Mouse (Mus musculus) heart, embryonic 13.5 days (tissue): ENCODE measurements around the gene Fam81a. TPM values are rescaled to one million over a fixed set of nuclear protein-coding genes. Genes with fewer than 3 reads are reported as not detected.

ENCODE experiments used
- ATAC-seq: fragments of 200-750 bp; cut with Nextera tagmentation; 2 replicates; pipeline ENCODE4 v1.8.0; 2017; ENCODE audit warnings: moderate TSS enrichment; ENCODE audit not compliant: insufficient number of reproducible peaks, low FRiP score, low TSS enrichment; ENCODE audit errors: extremely low read depth
- H3K27ac ChIP-seq: fragments of 300-500 bp; sonication (generic); replicated peaks from 2 replicates; pipeline ENCODE4 v1.5.1; 2015; ENCODE audit warnings: moderate library complexity, mild to moderate bottlenecking, inconsistent platforms
- H3K27me3 ChIP-seq: fragments of 300-500 bp; sonication (generic); replicated peaks from 2 replicates; pipeline ENCODE4 v1.6.1; 2015; ENCODE audit warnings: mild to moderate bottlenecking, inconsistent platforms
- H3K36me3 ChIP-seq: fragments of 300-500 bp; sonication (generic); 2 replicates; pipeline ENCODE4 v1.6.1; 2015; ENCODE audit warnings: mild to moderate bottlenecking, inconsistent platforms
- H3K4me1 ChIP-seq: fragments of 300-500 bp; sonication (generic); 2 replicates; pipeline ENCODE4 v1.6.1; 2015; ENCODE audit warnings: inconsistent platforms
- H3K4me2 ChIP-seq: fragments of 300-500 bp; sonication (generic); 2 replicates; pipeline ENCODE4 v1.6.1; 2015; ENCODE audit warnings: inconsistent platforms, mild to moderate bottlenecking, moderate library complexity
- H3K4me3 ChIP-seq: fragments of 300-500 bp; sonication (generic); 2 replicates; pipeline ENCODE4 v1.5.1; 2015; ENCODE audit warnings: moderate library complexity, mild to moderate bottlenecking, inconsistent platforms
- H3K9ac ChIP-seq: fragments of 300-500 bp; sonication (generic); 2 replicates; pipeline ENCODE4 v1.6.1; 2015; ENCODE audit warnings: inconsistent platforms, mild to moderate bottlenecking, moderate library complexity
- H3K9me3 ChIP-seq: fragments of 300-500 bp; sonication (generic); 2 replicates; pipeline ENCODE4 v1.6.1; 2016; ENCODE audit warnings: inconsistent platforms
- WGBS: fragments of 180-500 bp; shearing (Covaris S2); methylation state at CpG from one replicate; pipeline ENCODE4 v1.1.7; 2015; ENCODE audit warnings: mixed read lengths; 5-methylcytosine and 5-hydroxymethylcytosine counted together
- polyA plus RNA-seq: library from polyadenylated mRNA; unstranded; fragments of >200 nt; fragmentation: Nextera tagmentation; extraction: Ambion mirVana; gene quantifications from 2 replicates; pipeline ENCODE4 v1.2.1, GENCODE M21; 2015

Fam81a gene
- polyA plus RNA-seq, 1 experiment from 2014 or later, result 30.2 TPM

GRCm38 (mm10) chr9:70140871-70141796, 1.2 kb downstream of the Fam81a start:
- peak overlapping the region; percentile 94 for H3K4me2 ChIP-seq
- H3K27ac ChIP-seq, result peak overlapping the region; percentile 64
- peak; percentile 75; the same call in 1 of the 2 replicates for ATAC-seq
- H3K4me3 ChIP-seq, result peak overlapping the region; percentile 77
- peaks cover 30% of the 10 kb centered on the region for H3K4me1 ChIP-seq
- H3K9me3 ChIP-seq, result no peaks in the 10 kb centered on the region
- peak overlapping the region; percentile 86 for H3K9ac ChIP-seq
- H3K27me3 ChIP-seq, result peaks cover 16% of the 10 kb centered on the region
- WGBS, result under 1% methylated on average over 87 of the region's 87 CpGs
- H3K36me3 ChIP-seq, result no peaks in the 10 kb centered on the region

- H3K27ac ChIP-seq, result peak overlapping the region; percentile 64
- 48% methylated on average over 4 of the region's 4 CpGs for WGBS
Measured at GRCm38 (mm10) chr9:70140340-70140739, 2.0 kb downstream of the Fam81a start.

GRCm38 (mm10) chr9:70139331-70139885, 3.0 kb downstream of the Fam81a start:
- 0 out of 2 replicates have a peak overlapping the region, but pooled peaks have one; percentile 77 for H3K4me3 ChIP-seq
- peak overlapping the region; percentile 65 for H3K27ac ChIP-seq
- no peaks in the 10 kb centered on the region for H3K36me3 ChIP-seq
- ATAC-seq, result no peak
- H3K4me1 ChIP-seq, result peaks cover 30% of the 10 kb centered on the region
- no peaks in the 10 kb centered on the region for H3K9me3 ChIP-seq
- 34% methylated on average over 7 of the region's 7 CpGs for WGBS
- H3K9ac ChIP-seq, result 0 out of 2 replicates have a peak overlapping the region, but pooled peaks have one; percentile 11
- H3K27me3 ChIP-seq, result peaks cover 16% of the 10 kb centered on the region
- peak overlapping the region; percentile 94 for H3K4me2 ChIP-seq

More at GRCm38 (mm10) chr9:70140340-70140739, 2.0 kb downstream of the Fam81a start:
- peaks cover 30% of the 10 kb centered on the region for H3K4me1 ChIP-seq
- no peaks in the 10 kb centered on the region for H3K9me3 ChIP-seq
- peak overlapping the region; percentile 77 for H3K4me3 ChIP-seq
- ATAC-seq, result no peak
- H3K4me2 ChIP-seq, result peak overlapping the region; percentile 94
- H3K9ac ChIP-seq, result peak overlapping the region; percentile 86
- H3K36me3 ChIP-seq, result no peaks in the 10 kb centered on the region
- peaks cover 16% of the 10 kb centered on the region for H3K27me3 ChIP-seq

GRCm38 (mm10) chr9:70138511-70138910, 3.8 kb downstream of the Fam81a start:
- Histone ChIP-seq H3K4me2 (no peak overlapping the region), H3K4me3 (no peak overlapping the region), H3K36me3 (no peaks in the 10 kb centered on the region), H3K9ac (no peak overlapping the region), H3K27me3 (peaks cover 16% of the 10 kb centered on the region), H3K27ac (no peak overlapping the region), H3K9me3 (no peaks in the 10 kb centered on the region), H3K4me1 (peaks cover 30% of the 10 kb centered on the region)
- WGBS, result 70% methylated on average over 7 of the region's 7 CpGs
- no peak for ATAC-seq

GRCm38 (mm10) chr9:70137991-70138390, 4.4 kb downstream of the Fam81a start:
- 81% methylated on average over 5 of the region's 5 CpGs for WGBS

GRCm38 (mm10) chr9:70135186-70135585, 7.2 kb downstream of the Fam81a start:
- ATAC-seq, result no peak
- whole genome bisulfite sequencing, result 87% methylated on average over 1 of the region's 1 CpGs
- H3K36me3 ChIP-seq, result no peaks in the 10 kb centered on the region
- no peak overlapping the region for H3K4me3 ChIP-seq
- peaks cover 20% of the 10 kb centered on the region for H3K4me1 ChIP-seq
- H3K9me3 ChIP-seq, result peaks cover 4% of the 10 kb centered on the region
- no peak overlapping the region for H3K4me2 ChIP-seq
- no peaks in the 10 kb centered on the region for H3K27me3 ChIP-seq
- no peak overlapping the region for H3K27ac ChIP-seq
- no peak overlapping the region for H3K9ac ChIP-seq

More at GRCm38 (mm10) chr9:70137991-70138390, 4.4 kb downstream of the Fam81a start:
- no peak overlapping the region for H3K4me2 ChIP-seq
- peaks cover 30% of the 10 kb centered on the region for H3K4me1 ChIP-seq
- ATAC-seq, result no peak
- no peak overlapping the region for H3K9ac ChIP-seq
- H3K4me3 ChIP-seq, result no peak overlapping the region
- H3K27ac ChIP-seq, result no peak overlapping the region
- no peaks in the 10 kb centered on the region for H3K36me3 ChIP-seq
- no peaks in the 10 kb centered on the region for H3K9me3 ChIP-seq
- peaks cover 16% of the 10 kb centered on the region for H3K27me3 ChIP-seq

GRCm38 (mm10) chr9:70134716-70135115, 7.6 kb downstream of the Fam81a start:
- Histone ChIP-seq H3K4me2 (no peak overlapping the region), H3K27ac (no peak overlapping the region), H3K4me3 (no peak overlapping the region), H3K9me3 (peaks cover 4% of the 10 kb centered on the region), H3K4me1 (peaks cover 15% of the 10 kb centered on the region), H3K9ac (no peak overlapping the region), H3K27me3 (no peaks in the 10 kb centered on the region), H3K36me3 (no peaks in the 10 kb centered on the region)
- WGBS, result 59% methylated on average over 5 of the region's 5 CpGs
- no peak for ATAC-seq

GRCm38 (mm10) chr9:70134215-70134614, 8.1 kb downstream of the Fam81a start:
- Histone ChIP-seq H3K9ac (no peak overlapping the region), H3K36me3 (no peaks in the 10 kb centered on the region), H3K4me3 (no peak overlapping the region), H3K27ac (no peak overlapping the region), H3K27me3 (no peaks in the 10 kb centered on the region), H3K4me2 (no peak overlapping the region), H3K9me3 (peaks cover 4% of the 10 kb centered on the region), H3K4me1 (peaks cover 10% of the 10 kb centered on the region)
- ATAC-seq, result no peak
- WGBS, result 86% methylated on average over 9 of the region's 9 CpGs

GRCm38 (mm10) chr9:70130786-70131185, 11.6 kb downstream of the Fam81a start:
- Histone ChIP-seq H3K4me2 (no peak overlapping the region), H3K27me3 (no peaks in the 10 kb centered on the region), H3K27ac (no peak overlapping the region), H3K4me1 (peaks cover 3% of the 10 kb centered on the region; the same call in 1 of the 2 replicates), H3K9ac (no peak overlapping the region), H3K36me3 (no peaks in the 10 kb centered on the region), H3K9me3 (peaks cover 4% of the 10 kb centered on the region), H3K4me3 (no peak overlapping the region)
- WGBS, result 81% methylated on average over 5 of the region's 5 CpGs
- no peak for ATAC-seq

- ATAC-seq, result peak; percentile 19; the same call in 1 of the 2 replicates
Measured at GRCm38 (mm10) chr9:70111869-70112286, 30.5 kb downstream of the Fam81a start.

GRCm38 (mm10) chr9:70110871-70111270, 31.5 kb downstream of the Fam81a start:
- no peaks in the 10 kb centered on the region for H3K9me3 ChIP-seq
- no peak for ATAC-seq
- peaks cover 12% of the 10 kb centered on the region for H3K4me1 ChIP-seq
- no peak overlapping the region for H3K4me3 ChIP-seq
- no peak overlapping the region for H3K4me2 ChIP-seq
- no peak overlapping the region for H3K27ac ChIP-seq
- H3K27me3 ChIP-seq, result peaks cover 3% of the 10 kb centered on the region; the same call in 1 of the 2 replicates
- WGBS, result 57% methylated on average over 7 of the region's 7 CpGs
- H3K9ac ChIP-seq, result no peak overlapping the region
- H3K36me3 ChIP-seq, result no peaks in the 10 kb centered on the region

More at GRCm38 (mm10) chr9:70111869-70112286, 30.5 kb downstream of the Fam81a start:
- H3K27ac ChIP-seq, result no peak overlapping the region
- 0 out of 2 replicates have a peak, but pooled peaks cover 4% of the 10 kb centered on the region for H3K4me1 ChIP-seq
- no peaks in the 10 kb centered on the region for H3K36me3 ChIP-seq
- peak overlapping the region; percentile 19; the same call in 1 of the 2 replicates for H3K9ac ChIP-seq
- no peaks in the 10 kb centered on the region for H3K9me3 ChIP-seq
- peak overlapping the region; percentile 30 for H3K4me3 ChIP-seq
- peak overlapping the region; percentile 59 for H3K4me2 ChIP-seq
- H3K27me3 ChIP-seq, result peaks cover 3% of the 10 kb centered on the region; the same call in 1 of the 2 replicates
- WGBS, result 7% methylated on average over 10 of the region's 10 CpGs
